ENCODE assay signal across 8 mouse cellular contexts in genomic region chr11:115192180-115192579, GRCm38 (mm10). TPM values are rescaled to one million over a fixed set of nuclear protein-coding genes. Genes with fewer than 3 reads are reported as not detected.
DNase-seq lines count a peak whose midpoint lies in the region; ATAC-seq and TF ChIP-seq lines count a peak whose summit lies in the region.

No protein-coding gene starts in this region.

- H3K9me3 ChIP-seq in embryonic facial prominence, embryonic 15.5 days (replicated peaks): no peaks in the 10 kb centered on the region
- no peaks in the 10 kb centered on the region for H3K9me3 ChIP-seq in lung, postnatal 0 days (ENCODE audit: low read length)
- no peaks in the 10 kb centered on the region for H3K9me3 ChIP-seq in hindbrain, embryonic 11.5 days (ENCODE audit: control insufficient read depth, low read length)

- 58% methylated on average over 9 of the region's 9 CpGs for WGBS in embryonic facial prominence, embryonic 15.5 days
- WGBS in lung, postnatal 0 days: 33% methylated on average over 9 of the region's 9 CpGs
- 77% methylated on average over 9 of the region's 9 CpGs for WGBS in hindbrain, embryonic 11.5 days

- H3K4me3 ChIP-seq in embryonic facial prominence, embryonic 15.5 days (replicated peaks): no peak overlapping the region
- no peak overlapping the region for H3K4me3 ChIP-seq in lung, postnatal 0 days (ENCODE audit: low read depth, low read length)
- no peak overlapping the region for H3K4me3 ChIP-seq in hindbrain, embryonic 11.5 days (ENCODE audit: low read depth, low read length)

- TF ChIP-seq CTCF in lung, postnatal 0 days (IDR thresholded peaks at IDR 0.05): no peak

- peaks cover 4% of the 10 kb centered on the region; the same call in 1 of the 2 replicates for H3K36me3 ChIP-seq in embryonic facial prominence, embryonic 15.5 days
- no peaks in the 10 kb centered on the region for H3K36me3 ChIP-seq in lung, postnatal 0 days (ENCODE audit: insufficient read depth, low read length)
- H3K36me3 ChIP-seq in hindbrain, embryonic 11.5 days (ENCODE audit: control insufficient read depth, insufficient read depth, low read length): no peaks in the 10 kb centered on the region

- H3K4me1 ChIP-seq in embryonic facial prominence, embryonic 15.5 days: peaks cover 16% of the 10 kb centered on the region
- peaks cover 9% of the 10 kb centered on the region; the same call in 1 of the 2 replicates for H3K4me1 ChIP-seq in lung, postnatal 0 days (ENCODE audit: insufficient read depth, low read depth, low read length)
- peaks cover 5% of the 10 kb centered on the region for H3K4me1 ChIP-seq in hindbrain, embryonic 11.5 days (replicated peaks; ENCODE audit: control insufficient read depth, insufficient read depth, low read length)

- no peaks in the 10 kb centered on the region for H3K27me3 ChIP-seq in embryonic facial prominence, embryonic 15.5 days
- H3K27me3 ChIP-seq in lung, postnatal 0 days (replicated peaks; ENCODE audit: insufficient read depth, low read length): no peaks in the 10 kb centered on the region
- H3K27me3 ChIP-seq in hindbrain, embryonic 11.5 days (ENCODE audit: control insufficient read depth, insufficient read depth, low read length): no peaks in the 10 kb centered on the region; the same call in 1 of the 2 replicates

- 0 out of 2 replicates have a peak overlapping the region, but pooled peaks have one; percentile 1 for H3K27ac ChIP-seq in embryonic facial prominence, embryonic 15.5 days (replicated peaks)
- peak overlapping the region; percentile 17 for H3K27ac ChIP-seq in lung, postnatal 0 days (ENCODE audit: low read length)
- no peak overlapping the region for H3K27ac ChIP-seq in hindbrain, embryonic 11.5 days (ENCODE audit: low read depth, low read length)

- H3K9ac ChIP-seq in embryonic facial prominence, embryonic 15.5 days: no peak overlapping the region
- H3K9ac ChIP-seq in lung, postnatal 0 days (replicated peaks; ENCODE audit: low read depth): no peak overlapping the region
- H3K9ac ChIP-seq in hindbrain, embryonic 11.5 days (ENCODE audit: low read depth, low read length): no peak overlapping the region

- H3K4me2 ChIP-seq in embryonic facial prominence, embryonic 15.5 days (replicated peaks): no peak overlapping the region
- H3K4me2 ChIP-seq in lung, postnatal 0 days (replicated peaks; ENCODE audit: low read depth, low read length): no peak overlapping the region
- H3K4me2 ChIP-seq in hindbrain, embryonic 11.5 days (replicated peaks; ENCODE audit: low read depth, low read length): no peak overlapping the region

- DNase-seq in right cerebral cortex, postnatal 14 days: peak; percentile 63
- DNase-seq in right cerebral cortex, adult 18-20 months: no peak
- DNase-seq in induced T-regulatory cell, adult 2 months (ENCODE audit: low read depth): peak; percentile 53
- DNase-seq in lung, postnatal 0 days (ENCODE audit: low spot score): peak; percentile 79
- DNase-seq in spleen, postnatal 14 days (ENCODE audit: low spot score in 2 of 2): no peak
- DNase-seq in hindbrain, embryonic 11.5 days (ENCODE audit: low spot score): no peak
- no peak for DNase-seq in layer of hippocampus, postnatal 10 days (ENCODE audit: low spot score in 2 of 2)

- ATAC-seq in embryonic facial prominence, embryonic 15.5 days (ENCODE audit: insufficient number of reproducible peaks, low FRiP score, low TSS enrichment, low read depth): no peak
- peak; percentile 52 for ATAC-seq in lung, postnatal 0 days
- no peak for ATAC-seq in hindbrain, embryonic 11.5 days (ENCODE audit: low FRiP score)

- peak; percentile 38; the same call in 1 of the 2 replicates for TF ChIP-seq EP300 in lung, postnatal 0 days (IDR thresholded peaks at IDR 0.05)

RNA-seq across cellular contexts. Expression of gene Nat9, which starts 4.5 kb away (rescaled TPM):
- 30.9 and 41.6 TPM in 2 replicates for polyA plus RNA-seq in embryonic facial prominence, embryonic 15.5 days (2015; fragmentation: Nextera tagmentation; extraction: Ambion mirVana)
- polyA plus RNA-seq in lung, postnatal 0 days (2015; fragmentation: Nextera tagmentation; extraction: Ambion mirVana): 30.3 and 30.8 TPM in 2 replicates
- polyA plus RNA-seq in hindbrain, embryonic 11.5 days (2014; fragmentation: Nextera tagmentation; extraction: Ambion mirVana): 19.5 and 20.1 TPM in 2 replicates
- total RNA-seq in layer of hippocampus, postnatal 10 days (2021): 10 to 100 TPM; 15.8 to 17.6 TPM

RNA-seq across cellular contexts. Expression of gene Tmem104, which starts 4.9 kb away (rescaled TPM):
- 12.6 and 13.9 TPM in 2 replicates for polyA plus RNA-seq in embryonic facial prominence, embryonic 15.5 days (2015; fragmentation: Nextera tagmentation; extraction: Ambion mirVana)
- polyA plus RNA-seq in lung, postnatal 0 days (2015; fragmentation: Nextera tagmentation; extraction: Ambion mirVana): 9.6 and 10.5 TPM in 2 replicates
- polyA plus RNA-seq in hindbrain, embryonic 11.5 days (2014; fragmentation: Nextera tagmentation; extraction: Ambion mirVana): 7.2 and 7.3 TPM in 2 replicates
- total RNA-seq in layer of hippocampus, postnatal 10 days (2021): 10 to 100 TPM; 15.1 to 20.2 TPM

RNA-seq across cellular contexts. Expression of gene Slc9a3r1, which starts 29.0 kb away (rescaled TPM):
- 45.2 and 51.8 TPM in 2 replicates for polyA plus RNA-seq in embryonic facial prominence, embryonic 15.5 days (2015; fragmentation: Nextera tagmentation; extraction: Ambion mirVana)
- 56.9 and 71.2 TPM in 2 replicates for polyA plus RNA-seq in lung, postnatal 0 days (2015; fragmentation: Nextera tagmentation; extraction: Ambion mirVana)
- 29.5 and 33.7 TPM in 2 replicates for polyA plus RNA-seq in hindbrain, embryonic 11.5 days (2014; fragmentation: Nextera tagmentation; extraction: Ambion mirVana)
- total RNA-seq in layer of hippocampus, postnatal 10 days (2021): 10 to 100 TPM; 70.4 to 78.0 TPM

RNA-seq across cellular contexts. Expression of gene Cd300lf, which starts 58.4 kb away (rescaled TPM):
- 0.96 and 1.0 TPM in 2 replicates for polyA plus RNA-seq in embryonic facial prominence, embryonic 15.5 days (2015; fragmentation: Nextera tagmentation; extraction: Ambion mirVana)
- polyA plus RNA-seq in lung, postnatal 0 days (2015; fragmentation: Nextera tagmentation; extraction: Ambion mirVana): 12.7 and 13.1 TPM in 2 replicates
- 0.22 TPM in 1 of 2 replicates, not detected in the other for polyA plus RNA-seq in hindbrain, embryonic 11.5 days (2014; fragmentation: Nextera tagmentation; extraction: Ambion mirVana)
- total RNA-seq in layer of hippocampus, postnatal 10 days (2021): under 1 TPM; 0.27 to 0.50 TPM

Comparison
In these comparisons a context has a peak if more than half of its experiments do, and no peak if none do; other contexts are left out.
1. DNase-seq: peak in right cerebral cortex, postnatal 14 days (single experiment), induced T-regulatory cell, adult 2 months (single experiment) and lung, postnatal 0 days (single experiment); none in right cerebral cortex, adult 18-20 months (single experiment), spleen, postnatal 14 days (0 of 2), hindbrain, embryonic 11.5 days (single experiment) and layer of hippocampus, postnatal 10 days (0 of 2).